Mouse (Mus musculus) right cerebral cortex, adult 18-20 months (tissue): ENCODE measurements around the gene Grrp1.
"Not testable (repeated sequence)": the region's sequence is repeated elsewhere in the genome, so short reads cannot be mapped to it uniquely, and the experiment has no call there.

Experiments
- DNase-seq: peaks from one replicate; pipeline ENCODE4 v3.0.0; 2022; ENCODE audit warnings: mixed read lengths

Grrp1 gene

GRCm38 (mm10) chr4:134253722-134254324 is at the start of gene Grrp1:
TSS of gene Grrp1 (minus strand) at chr4:134254106.
- DNase-seq, result no peak

- DNase-seq, result no peak
These were observed 48.2 kb upstream of the Grrp1 start for GRCm38 (mm10) chr4:134302084-134302483.

- DNase-seq, result peak; percentile 79
These were observed 46.4 kb upstream of the Grrp1 start for GRCm38 (mm10) chr4:134300316-134300715.

- DNase-seq, result no peak
These were observed 45.5 kb upstream of the Grrp1 start for GRCm38 (mm10) chr4:134299498-134299810.

DNA sequence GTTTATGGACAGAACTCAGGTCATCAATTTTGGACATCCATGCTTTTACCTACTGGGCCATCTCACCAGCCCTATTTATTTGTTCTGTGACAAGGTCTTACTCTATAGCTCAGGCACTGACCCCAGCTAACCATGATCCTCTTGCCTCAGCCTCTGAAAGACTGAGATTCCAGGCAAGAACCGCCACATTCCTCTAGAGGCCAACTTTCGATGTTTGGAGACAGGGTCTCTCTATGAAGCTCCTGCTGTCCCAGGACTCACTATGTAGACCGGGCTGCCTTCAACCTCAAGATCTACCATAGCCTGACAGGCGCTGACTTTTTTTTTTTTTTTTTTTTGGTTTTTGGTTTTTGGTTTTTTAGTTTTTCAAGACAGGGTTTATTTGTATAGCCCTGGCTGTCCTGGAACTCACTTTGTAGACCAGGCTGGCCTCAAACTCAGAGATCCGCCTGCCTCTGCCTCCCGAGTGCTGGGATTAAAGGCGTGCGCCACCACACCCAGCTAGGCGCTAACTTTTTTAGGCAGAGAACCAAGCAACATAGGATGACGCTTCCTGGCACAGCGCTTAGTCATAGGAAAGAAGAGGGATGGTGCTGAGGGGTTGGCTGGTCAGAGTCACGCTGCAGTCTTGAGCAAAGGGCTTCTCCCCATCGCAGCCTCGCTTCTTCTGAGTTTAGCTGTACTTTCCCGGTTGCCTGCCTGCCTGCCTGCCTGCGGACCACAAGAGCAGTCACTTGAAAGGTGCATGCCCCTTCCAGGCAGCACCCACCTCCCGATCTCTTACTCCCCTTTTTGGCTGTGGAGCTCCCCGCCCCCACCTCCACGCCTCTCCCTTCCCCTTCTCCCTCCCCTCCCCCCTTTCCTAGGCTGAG is 45.0 kb upstream of the Grrp1 start:
- DNase-seq, result peak; percentile 17

DNA sequence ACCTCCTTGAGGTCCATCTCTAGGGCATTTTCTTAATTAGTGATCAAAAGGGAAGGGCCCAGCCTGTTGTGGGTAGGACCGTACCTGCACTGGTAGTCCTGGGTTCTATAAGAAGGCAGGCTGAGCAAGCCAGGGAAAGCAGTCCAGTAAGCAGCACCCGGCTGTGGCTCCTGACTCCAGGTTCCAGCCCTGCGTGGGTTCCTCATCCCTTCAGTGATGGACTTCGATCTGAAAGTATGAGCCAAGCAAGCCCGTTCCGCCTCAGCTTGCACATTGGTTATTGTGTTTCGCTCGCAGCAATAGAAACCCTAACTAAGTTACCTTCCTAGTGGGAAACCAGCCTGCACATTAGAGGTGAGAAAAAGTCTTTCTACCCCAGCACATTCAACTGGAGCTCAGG is 43.5 kb upstream of the Grrp1 start:
- DNase-seq, result no peak

DNA sequence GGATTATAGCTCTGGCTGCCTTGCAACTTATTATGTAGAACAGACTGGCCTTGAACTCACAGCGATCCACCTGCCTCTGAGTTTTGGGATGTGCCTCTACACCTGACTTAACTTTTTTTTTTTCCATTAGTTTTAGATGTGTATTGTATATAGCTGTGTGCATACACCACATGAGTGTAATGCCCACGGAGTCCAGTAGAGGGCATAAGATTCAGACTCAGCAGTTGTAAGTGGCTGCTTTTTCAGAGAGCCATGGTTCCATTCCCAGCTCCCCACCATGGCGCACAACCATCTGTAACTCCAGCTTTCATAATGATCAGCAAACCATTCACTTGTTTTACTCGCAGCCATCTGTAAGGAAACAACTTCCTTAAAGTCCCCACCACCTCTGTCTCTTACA is 42.6 kb upstream of the Grrp1 start:
- DNase-seq, result no peak

DNA sequence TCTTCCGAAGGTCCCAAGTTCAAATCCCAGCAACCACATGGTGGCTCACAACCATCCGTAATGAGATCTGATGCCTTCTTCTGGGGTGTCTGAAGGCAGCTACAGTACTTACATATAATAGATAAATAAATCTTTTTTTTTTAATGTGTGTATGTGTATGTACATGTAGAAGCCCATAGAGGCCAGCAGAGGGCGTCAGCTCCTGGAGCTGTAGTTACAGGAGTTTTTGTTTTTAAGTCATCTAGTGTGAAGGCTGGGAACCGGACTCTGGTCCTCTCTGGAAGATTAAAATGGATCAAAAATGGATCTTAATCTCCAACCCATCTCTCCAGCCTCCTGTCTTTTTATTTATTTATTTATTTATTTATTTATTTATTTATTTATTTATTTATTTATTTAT is 42.2 kb upstream of the Grrp1 start:
- not testable (repeated sequence) for DNase-seq

- DNase-seq, result no peak
These were observed 39.8 kb upstream of the Grrp1 start for GRCm38 (mm10) chr4:134293692-134294163.

- DNase-seq, result no peak
These were observed 39.3 kb upstream of the Grrp1 start for GRCm38 (mm10) chr4:134293061-134293691.

DNA sequence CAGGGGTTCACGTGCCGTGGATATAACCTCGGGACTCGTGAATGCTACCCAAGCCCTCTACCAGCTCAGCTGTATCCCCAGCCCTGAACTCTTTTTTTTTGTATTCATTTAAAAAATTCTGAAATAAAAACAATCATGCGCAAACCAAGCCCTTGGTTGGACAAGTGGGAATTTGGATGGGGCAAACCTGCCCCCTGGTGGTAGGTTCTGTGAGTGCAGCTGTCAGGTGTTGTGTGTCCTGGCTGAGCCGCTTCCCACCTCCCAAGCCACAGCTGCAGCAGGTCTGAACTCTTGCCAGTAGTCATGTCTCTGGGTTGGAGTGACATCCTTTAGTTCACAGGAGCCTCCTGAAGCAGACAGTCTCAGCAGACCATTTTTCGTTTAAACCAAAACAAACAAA is 38.2 kb upstream of the Grrp1 start:
- peak; percentile 36 for DNase-seq

DNA sequence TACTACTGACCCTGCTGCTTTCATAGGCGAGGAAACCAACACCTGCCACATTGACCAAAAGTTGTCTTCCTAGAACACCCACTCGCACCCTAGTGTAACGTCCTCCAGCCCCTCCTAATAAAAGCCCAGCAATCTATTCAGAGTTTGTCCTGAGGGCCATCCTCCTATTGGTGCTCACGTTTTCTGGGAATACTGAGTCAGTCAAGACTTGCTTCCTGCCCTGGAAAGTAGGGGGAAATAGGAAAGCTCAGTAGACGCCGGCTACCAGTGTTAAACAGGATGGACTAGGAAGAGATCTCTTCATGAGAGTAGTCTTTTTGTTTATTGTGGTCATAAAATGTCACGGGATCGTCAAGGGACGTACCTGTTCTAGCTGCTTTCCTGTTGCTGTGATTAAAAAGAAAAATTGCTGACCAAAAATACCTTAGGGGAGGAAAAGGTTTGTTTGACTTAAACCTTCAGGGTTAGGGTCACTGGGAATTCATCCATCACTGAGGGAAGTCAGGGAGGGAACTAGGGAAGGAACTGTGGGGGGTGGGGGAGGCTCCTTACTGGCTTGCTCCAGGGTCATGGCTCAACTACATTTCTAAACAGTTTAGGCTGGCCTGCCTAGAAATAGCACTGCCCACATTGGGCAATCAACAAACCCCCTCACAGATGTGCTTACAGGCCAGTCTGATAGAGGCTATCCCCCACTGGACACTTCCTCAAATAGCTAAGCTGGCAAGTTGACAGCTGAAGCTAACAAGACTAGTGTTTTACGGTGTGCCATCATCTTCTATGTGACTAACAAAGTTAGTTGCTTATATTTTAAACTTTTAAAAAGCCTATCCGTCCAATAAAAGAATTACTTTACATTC is 34.7 kb upstream of the Grrp1 start:
- no peak for DNase-seq

- peak; percentile 72 for DNase-seq
These were observed 33.7 kb upstream of the Grrp1 start, which contains the start of gene Pdik1l for GRCm38 (mm10) chr4:134287575-134288025. TSS of gene Pdik1l (minus strand) at chr4:134287895.

DNA sequence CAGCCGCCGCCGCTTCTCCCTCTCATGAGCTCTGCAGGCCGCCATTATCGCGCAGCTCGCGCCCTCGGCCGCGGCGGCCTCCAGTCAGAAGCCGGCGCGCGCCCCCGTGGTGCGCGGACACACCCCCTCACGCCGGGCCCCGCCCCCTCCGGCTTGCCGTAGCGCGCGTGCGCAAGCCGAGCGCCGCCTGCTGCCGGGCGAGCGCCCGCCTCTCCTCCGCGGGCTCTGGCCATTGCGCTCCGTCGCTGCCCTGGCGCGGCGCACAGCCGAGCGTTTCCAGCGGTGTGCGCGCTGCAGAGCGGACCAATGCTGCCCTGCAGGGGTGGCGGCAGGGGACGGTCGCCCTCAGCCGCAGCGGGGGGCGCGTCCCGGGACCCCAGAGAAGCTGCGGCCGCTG is 33.3 kb upstream of the Grrp1 start:
- DNase-seq, result peak; percentile 96

GRCm38 (mm10) chr4:134286226-134287167 is 32.6 kb upstream of the Grrp1 start:
- peak; percentile 23 for DNase-seq

- no peak for DNase-seq
These were observed 31.0 kb upstream of the Grrp1 start for GRCm38 (mm10) chr4:134284942-134285341.

- no peak for DNase-seq
These were observed 19.8 kb upstream of the Grrp1 start for GRCm38 (mm10) chr4:134273417-134274345.

- DNase-seq, result no peak
These were observed 19.0 kb upstream of the Grrp1 start for GRCm38 (mm10) chr4:134272731-134273416.

GRCm38 (mm10) chr4:134271979-134272378 is 18.1 kb upstream of the Grrp1 start:
- no peak for DNase-seq

GRCm38 (mm10) chr4:134269622-134270021 is 15.7 kb upstream of the Grrp1 start:
- DNase-seq, result not testable (repeated sequence)
